Mouse (Mus musculus): ENCODE results near the gene Rps6kl1.

DNA sequence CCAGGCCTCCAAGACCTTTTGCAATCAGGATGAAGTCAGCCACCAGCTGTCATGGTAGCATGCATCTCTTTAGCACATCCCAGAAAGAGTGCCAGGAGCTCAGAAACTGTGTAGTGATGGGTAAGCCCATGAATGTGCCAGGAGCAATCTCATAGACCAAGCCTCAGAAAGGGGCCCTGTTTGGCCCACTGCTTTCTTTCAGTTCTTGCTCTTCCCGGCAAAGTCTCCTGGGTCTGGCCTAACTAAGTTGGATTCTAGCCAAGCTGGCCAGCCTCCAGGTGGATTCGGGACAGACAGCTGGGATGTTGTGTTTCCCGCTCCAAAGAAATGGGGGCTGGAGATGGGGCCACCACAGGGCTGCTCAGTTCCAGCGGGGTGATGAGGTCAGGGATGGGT, 43.6 kb upstream of the Rps6kl1 start:
- TF ChIP-seq CTCF (IDR thresholded peaks at IDR 0.05; ENCODE audit: borderline replicate concordance, insufficient read depth, low read length) (no peak), POLR2A (IDR thresholded peaks at IDR 0.05; ENCODE audit: low read depth, low read length) (no peak)

Data from embryonic fibroblast, embryonic 13.5 days (primary cell).